ENCODE assay signal across 8 mouse cellular contexts in genomic region chr19:24606390-24606976, GRCm38 (mm10). TPM values are rescaled to one million over a fixed set of nuclear protein-coding genes. Genes with fewer than 3 reads are reported as not detected.
A peak's percentile ranks its signal among the peaks of the same experiment; 100 is the strongest.
DNase-seq lines count a peak whose midpoint lies in the region; ATAC-seq and TF ChIP-seq lines count a peak whose summit lies in the region.

No protein-coding gene starts in this region.

- TF ChIP-seq CTCF in lung, embryonic 14.5 days (IDR thresholded peaks at IDR 0.05; ENCODE audit: low read depth): peak; percentile 79

- no peak for ATAC-seq in lung, embryonic 14.5 days (ENCODE audit: insufficient read depth)
- no peak for ATAC-seq in frontal cortex, adult (ENCODE audit: low TSS enrichment)

- H3K4me1 ChIP-seq in lung, embryonic 14.5 days (ENCODE audit: insufficient read depth): no peaks in the 10 kb centered on the region

- no peaks in the 10 kb centered on the region for H3K36me3 ChIP-seq in lung, embryonic 14.5 days (ENCODE audit: insufficient read depth)

- no peak overlapping the region for H3K4me3 ChIP-seq in lung, embryonic 14.5 days (ENCODE audit: low read depth, low read length)

- H3K9ac ChIP-seq in lung, embryonic 14.5 days: no peak overlapping the region

- H3K4me2 ChIP-seq in lung, embryonic 14.5 days: no peak overlapping the region

- peak; percentile 9 to 26 for DNase-seq in heart, postnatal 14 days
- no peak for DNase-seq in heart, adult 9 months (ENCODE audit: low spot score in 2 of 2)
- DNase-seq in B cell, adult 2 months: peak; percentile 73
- DNase-seq in c-Kit-positive CD71-negative TER-119-negative erythroid progenitor cells, embryonic 14.5 days (ENCODE audit: low read depth): peak; percentile 9
- DNase-seq in lung, embryonic 14.5 days: peak; percentile 64
- no peak for DNase-seq in cerebellum, postnatal 25 days
- DNase-seq in layer of hippocampus, adult 11-12 months (ENCODE audit: low spot score): no peak

- no peaks in the 10 kb centered on the region for H3K27me3 ChIP-seq in lung, embryonic 14.5 days (ENCODE audit: insufficient read depth, low read length)

- H3K9me3 ChIP-seq in lung, embryonic 14.5 days (ENCODE audit: low read depth, low read length): no peaks in the 10 kb centered on the region

- 63% methylated on average over 5 of the region's 5 CpGs for WGBS in lung, embryonic 14.5 days

- no peak overlapping the region for H3K27ac ChIP-seq in lung, embryonic 14.5 days (ENCODE audit: low read depth)

- intact Hi-C loops in heart, postnatal 14 days (cut with DNase I): loop anchor here (5.0 kb wide), 1 partner anchor 304 kb away; no protein-coding TSS in a partner anchor

RNA-seq across cellular contexts. Expression of gene Pip5k1b, which starts 50.8 kb away (rescaled TPM):
- 10 to 100 TPM; 23.4 to 24.9 TPM for total RNA-seq in heart, postnatal 14 days (2021)
- polyA plus RNA-seq in lung, embryonic 14.5 days (2014; fragmentation: Nextera tagmentation; extraction: Ambion mirVana): 2.3 and 2.6 TPM in 2 replicates

Comparison
In these comparisons a context has a peak if more than half of its experiments do, and no peak if none do; other contexts are left out.
1. DNase-seq: peak in heart, postnatal 14 days (2 of 2), B cell, adult 2 months (2 of 2), c-Kit-positive CD71-negative TER-119-negative erythroid progenitor cells, embryonic 14.5 days (single experiment) and lung, embryonic 14.5 days (single experiment); none in heart, adult 9 months (0 of 2), cerebellum, postnatal 25 days (0 of 2) and layer of hippocampus, adult 11-12 months (single experiment).